In genomic region chr3:97823438-97823837, GRCm38 (mm10) we compare ENCODE assay signal across 10 mouse cellular contexts.
DNase-seq lines count a peak whose midpoint lies in the region; ATAC-seq and TF ChIP-seq lines count a peak whose summit lies in the region.
"Had no signal": no experiment of that assay in that cellular context is flagged by ENCODE, and none has a peak within 500 bp of the region (broad histone marks: within the 10 kb centered on the region; RNA-seq: fewer than 3 reads in every experiment).

No protein-coding gene starts in this region.

- peaks cover 17% of the 10 kb centered on the region for H3K27me3 ChIP-seq in lung, embryonic 15.5 days
- H3K27me3 ChIP-seq in splenic B cell, adult 2 months (ENCODE audit: control insufficient read depth, insufficient read depth, low read length, poor library complexity, severe bottlenecking): no peaks in the 10 kb centered on the region
- no peaks in the 10 kb centered on the region for H3K27me3 ChIP-seq in liver, postnatal 0 days (ENCODE audit: insufficient read depth, low read length)

- peak overlapping the region; percentile 80 for H3K4me2 ChIP-seq in lung, embryonic 15.5 days
- no peak overlapping the region for H3K4me2 ChIP-seq in liver, postnatal 0 days (ENCODE audit: low read depth, low read length)

- no peaks in the 10 kb centered on the region for H3K9me3 ChIP-seq in lung, embryonic 15.5 days
- no peaks in the 10 kb centered on the region for H3K9me3 ChIP-seq in liver, postnatal 0 days (ENCODE audit: low read length)
- H3K9me3 ChIP-seq: hindbrain, embryonic 13.5 days had no signal

- peak overlapping the region; percentile 41 for H3K4me3 ChIP-seq in lung, embryonic 15.5 days
- H3K4me3 ChIP-seq in lung, adult 2 months (replicated peaks; ENCODE audit: extremely low read depth, low read depth, low read length): no peak overlapping the region
- H3K4me3 ChIP-seq in liver, postnatal 0 days (ENCODE audit: low read depth, low read length): no peak overlapping the region

- 27% methylated on average over 6 of the region's 6 CpGs for WGBS in lung, embryonic 15.5 days
- WGBS in lung, adult 2 months: 34% methylated on average over 6 of the region's 6 CpGs
- 32% methylated on average over 6 of the region's 6 CpGs for WGBS in liver, postnatal 0 days (ENCODE audit: insufficient replicate concordance)

- H3K36me3 ChIP-seq in lung, embryonic 15.5 days: no peaks in the 10 kb centered on the region
- no peaks in the 10 kb centered on the region for H3K36me3 ChIP-seq in splenic B cell, adult 2 months (ENCODE audit: control insufficient read depth, insufficient read depth, low read length, poor library complexity, severe bottlenecking)
- H3K36me3 ChIP-seq in liver, postnatal 0 days (replicated peaks; ENCODE audit: insufficient read depth, low read length): no peaks in the 10 kb centered on the region
- H3K36me3 ChIP-seq: hindbrain, embryonic 13.5 days had no signal

- no peak for TF ChIP-seq POLR2A in lung, adult 2 months (IDR thresholded peaks at IDR 0.05; ENCODE audit: borderline replicate concordance, extremely low read depth, low read depth, low read length)

- H3K4me1 ChIP-seq in lung, embryonic 15.5 days: peaks cover 5% of the 10 kb centered on the region
- no peaks in the 10 kb centered on the region; the same call in 1 of the 2 replicates for H3K4me1 ChIP-seq in lung, adult 2 months (ENCODE audit: control insufficient read depth, insufficient read depth, low read length)
- peaks cover 11% of the 10 kb centered on the region for H3K4me1 ChIP-seq in liver, postnatal 0 days (ENCODE audit: insufficient read depth)

- H3K9ac ChIP-seq in lung, embryonic 15.5 days: no peak overlapping the region
- no peak overlapping the region for H3K9ac ChIP-seq in liver, postnatal 0 days (replicated peaks)

- no peak for TF ChIP-seq EP300 in liver, postnatal 0 days (IDR thresholded peaks at IDR 0.05; ENCODE audit: low read depth)

- peak; percentile 79 for DNase-seq in gastrocnemius, adult 18-20 months (ENCODE audit: low spot score)
- no peak for DNase-seq in gastrocnemius, postnatal 4 days (ENCODE audit: low spot score in 2 of 2)
- DNase-seq in lung, adult 2 months: no peak
- peak; percentile 74 for DNase-seq in gastrocnemius, postnatal 25 days
- DNase-seq in splenic B cell, adult 2 months (ENCODE audit: low read depth, low spot score): peak; percentile 10
- DNase-seq in layer of hippocampus, postnatal 14 days (ENCODE audit: low spot score in 2 of 2): no peak
- no peak for DNase-seq in liver, postnatal 0 days
- DNase-seq: layer of hippocampus, postnatal 36 days had no signal

- TF ChIP-seq CTCF in lung, adult 2 months (IDR thresholded peaks at IDR 0.05; ENCODE audit: insufficient read depth, low read length): no peak
- no peak for TF ChIP-seq CTCF in liver, postnatal 0 days (IDR thresholded peaks at IDR 0.05; ENCODE audit: low read depth)

- no peak overlapping the region for H3K27ac ChIP-seq in lung, embryonic 15.5 days
- H3K27ac ChIP-seq in liver, postnatal 0 days (ENCODE audit: low read depth): no peak overlapping the region
- H3K27ac ChIP-seq: hindbrain, embryonic 13.5 days had no signal

- no peak for ATAC-seq in lung, embryonic 15.5 days (ENCODE audit: borderline replicate concordance, extremely low read depth, low FRiP score, low TSS enrichment)
- no peak for ATAC-seq in liver, postnatal 0 days

Comparison
In these comparisons a context has a peak if more than half of its experiments do, and no peak if none do; other contexts are left out.
1. DNase-seq: peak in gastrocnemius, adult 18-20 months (single experiment), gastrocnemius, postnatal 25 days (single experiment) and splenic B cell, adult 2 months (single experiment); none in gastrocnemius, postnatal 4 days (0 of 2), lung, adult 2 months (single experiment), layer of hippocampus, postnatal 14 days (0 of 2) and liver, postnatal 0 days (single experiment).